Mouse (Mus musculus): ENCODE measurements at regions not wholly inside any gene's neighbourhood (a gene's known extent, or its start where the extent isn't known, plus 50 kb on each side); places are given as distances from the start of the nearest gene placed in this dataset.

DNA sequence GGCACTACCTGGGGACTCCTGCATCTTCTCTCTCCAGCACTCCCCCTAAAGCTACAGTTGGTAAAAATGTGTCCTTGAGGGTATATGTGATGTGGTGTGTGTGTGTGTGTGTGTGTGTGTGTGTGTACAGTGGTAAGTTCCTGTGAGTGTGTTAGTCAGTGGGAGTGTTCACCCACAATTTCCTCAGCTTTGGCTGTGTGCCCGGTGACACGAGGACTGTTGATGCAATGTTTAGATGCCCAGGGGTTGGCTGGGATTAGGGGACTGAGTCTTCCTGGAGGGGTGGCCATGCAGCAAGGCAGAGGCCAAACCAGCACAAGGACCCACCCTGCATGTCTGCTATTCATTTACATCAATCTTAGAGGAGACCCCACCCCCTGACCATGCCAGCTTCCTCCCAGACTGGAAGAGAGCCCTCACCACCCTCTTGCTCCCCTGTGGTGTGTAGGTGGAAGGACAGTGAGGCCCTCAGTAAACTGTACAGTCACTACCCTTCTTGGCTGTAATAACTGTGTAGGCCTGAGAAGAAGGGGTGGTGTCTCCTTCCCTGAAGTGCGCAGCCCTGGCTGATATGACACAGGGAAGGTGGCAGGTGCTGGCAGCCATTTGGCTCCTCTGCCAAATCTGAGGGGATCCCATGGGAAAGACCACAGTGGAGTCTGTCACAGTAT lies 75.8 kb upstream of the Gm26897 start:
- no peak for DNase-seq (ENCODE audit: low spot score)

DNA sequence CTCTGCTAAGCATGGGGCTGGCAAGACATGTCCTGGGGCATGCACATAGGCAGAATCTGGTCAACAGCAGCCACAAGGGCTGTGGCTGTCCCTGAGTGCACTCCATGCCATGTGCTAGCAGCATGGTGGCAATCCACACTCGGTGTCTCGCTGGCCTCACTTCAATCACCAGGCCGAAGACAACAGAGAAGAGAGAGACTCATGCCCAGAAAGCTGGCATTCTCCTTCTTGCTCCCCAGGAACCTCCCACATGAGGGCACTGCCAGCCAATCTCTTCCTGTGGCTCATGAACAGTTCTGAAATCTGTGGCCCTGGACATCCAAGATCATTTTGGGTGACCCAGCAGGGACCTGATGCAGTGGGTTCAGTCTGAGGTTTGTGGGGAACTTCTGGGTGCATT lies 74.5 kb upstream of the Gm26897 start:
- DNase-seq (ENCODE audit: low spot score): no peak

- no peak for DNase-seq (ENCODE audit: low spot score)
These were observed 73.3 kb upstream of the Gm26897 start for GRCm38 (mm10) chr5:111660447-111660846.

DNA sequence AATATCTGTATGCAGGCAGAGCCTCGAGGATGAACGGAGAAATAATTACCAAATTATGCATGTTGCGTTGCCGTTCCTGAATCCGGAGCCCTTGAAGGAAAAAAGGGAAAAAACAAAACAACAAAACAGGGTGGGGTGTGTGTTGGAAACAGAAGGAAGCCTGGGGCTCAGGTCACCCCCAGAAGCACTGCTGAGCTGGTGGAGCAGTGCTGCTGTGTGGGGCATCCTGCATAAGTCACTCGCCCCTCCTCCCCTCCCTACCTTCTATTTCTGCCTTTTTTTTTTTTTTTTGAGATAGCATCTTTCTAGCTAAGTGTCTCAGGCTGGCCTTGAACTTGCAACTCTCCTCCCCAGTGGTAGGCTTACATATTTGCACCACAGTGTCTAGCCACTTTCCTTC lies 72.8 kb upstream of the Gm26897 start:
- no peak for DNase-seq (ENCODE audit: low spot score)

- DNase-seq (ENCODE audit: low spot score): no peak
These were observed 71.8 kb upstream of the Gm26897 start for GRCm38 (mm10) chr5:111661971-111662370.

DNA sequence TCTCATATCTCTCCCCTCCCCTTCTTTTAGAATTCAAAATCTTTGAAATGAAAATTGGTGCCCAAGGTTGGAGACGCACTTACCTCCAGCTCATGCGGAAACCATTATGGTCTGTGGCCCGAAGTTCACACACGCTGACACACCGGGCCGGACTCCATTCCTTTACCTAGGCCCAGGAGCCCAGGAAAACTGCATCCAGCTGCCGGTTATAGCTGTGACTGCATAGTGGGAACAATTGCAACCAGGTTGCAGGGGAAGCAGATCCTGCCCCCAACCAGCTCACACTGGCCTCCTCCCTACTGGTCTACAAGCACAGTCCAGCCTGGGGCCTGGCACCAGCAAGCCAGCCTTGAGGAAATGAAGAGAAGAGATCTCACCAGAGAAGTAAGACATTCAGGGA lies 69.9 kb upstream of the Gm26897 start:
- DNase-seq (ENCODE audit: low spot score): no peak

GRCm38 (mm10) chr5:111665406-111665805 lies 68.3 kb upstream of the Gm26897 start:
- DNase-seq (ENCODE audit: low spot score): no peak

- DNase-seq (ENCODE audit: low spot score): no peak
These were observed 67.7 kb upstream of the Gm26897 start for GRCm38 (mm10) chr5:111666007-111666406.

DNA sequence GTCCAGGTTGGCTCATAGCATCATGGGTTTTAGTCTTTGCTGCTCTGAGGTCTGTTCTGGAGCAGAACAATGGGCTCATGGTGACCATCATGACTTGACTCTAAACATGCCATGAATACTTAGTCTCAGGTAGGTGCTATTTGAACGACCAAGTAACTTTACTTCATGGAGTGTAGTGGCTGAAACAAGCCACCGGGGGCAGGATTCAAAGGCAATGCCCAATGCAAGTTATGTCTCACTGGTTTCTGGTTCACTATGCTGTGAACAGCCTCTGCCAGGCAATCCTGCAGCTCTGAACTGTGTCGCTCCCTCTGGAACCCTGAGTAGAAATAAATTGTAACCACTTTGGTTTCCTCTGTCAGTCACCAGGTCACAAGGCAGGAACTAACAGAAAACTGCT lies 65.8 kb upstream of the Gm26897 start:
- no peak for DNase-seq (ENCODE audit: low spot score)

DNA sequence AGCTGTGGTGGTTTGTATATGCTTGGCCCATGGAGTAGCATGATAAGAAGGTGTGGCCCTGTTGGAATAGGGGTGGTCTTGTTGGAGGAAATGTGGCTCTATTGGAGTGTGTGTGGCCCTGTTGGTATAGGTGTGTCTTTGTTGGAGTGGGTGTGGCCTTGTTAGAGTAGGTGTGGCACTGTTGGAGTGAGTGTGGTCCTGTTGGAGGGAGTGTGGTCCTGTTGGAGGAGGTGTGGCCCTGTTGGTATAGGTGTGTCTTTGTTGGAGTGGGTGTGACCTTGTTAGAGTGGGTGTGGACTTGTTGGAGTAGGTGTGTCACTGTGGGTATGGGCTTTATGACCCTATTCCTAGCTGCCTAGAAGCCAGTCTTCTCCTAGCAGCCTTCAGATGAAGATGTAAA lies 64.6 kb upstream of the Gm26897 start:
- no peak for DNase-seq (ENCODE audit: low spot score)

GRCm38 (mm10) chr5:111671762-111672161 lies 62.0 kb upstream of the Gm26897 start:
- no peak for DNase-seq (ENCODE audit: low spot score)

DNA sequence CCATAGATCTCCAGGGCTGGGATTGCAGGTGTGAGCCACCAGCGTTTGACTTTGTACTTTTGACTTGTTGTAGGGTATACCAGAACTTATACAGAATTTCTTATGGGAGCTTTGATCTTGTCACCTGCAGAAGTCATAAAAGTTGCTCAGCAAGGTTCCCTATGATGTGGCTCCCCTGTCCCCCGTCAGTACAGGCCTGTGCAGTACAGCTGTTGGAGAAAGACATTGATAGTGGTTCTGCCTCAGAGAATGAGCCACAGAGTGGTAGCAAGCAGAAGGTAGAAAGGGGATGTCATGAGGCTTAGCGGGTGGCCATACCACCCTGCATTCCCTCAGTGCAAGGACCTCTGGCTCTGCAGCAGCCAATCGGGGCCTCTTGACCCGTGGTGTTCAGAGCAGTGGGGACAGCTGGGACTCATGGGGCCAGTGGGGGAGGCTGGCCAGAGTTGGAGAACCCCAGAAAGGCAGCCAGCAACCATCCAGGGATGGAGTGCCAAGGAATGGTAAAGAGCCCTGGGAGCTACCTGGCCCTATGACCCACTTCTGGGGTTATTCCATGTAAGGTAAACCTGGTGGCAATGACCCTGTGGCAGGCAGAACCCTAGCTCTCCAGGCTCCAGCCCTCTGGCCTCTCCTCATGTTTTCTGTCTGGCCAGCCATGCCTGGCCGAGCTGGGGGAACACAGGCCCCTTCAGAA lies 58.6 kb upstream of the Gm26897 start:
- DNase-seq (ENCODE audit: low spot score): no peak

GRCm38 (mm10) chr5:111675673-111676261 lies 58.0 kb upstream of the Gm26897 start:
- DNase-seq (ENCODE audit: low spot score): no peak

- no peak for DNase-seq (ENCODE audit: low spot score)
These were observed 55.8 kb upstream of the Gm26897 start for GRCm38 (mm10) chr5:111677847-111678311.

- no peak for DNase-seq (ENCODE audit: low spot score)
These were observed 55.2 kb upstream of the Gm26897 start for GRCm38 (mm10) chr5:111678496-111678895.

- no peak for DNase-seq (ENCODE audit: low spot score)
These were observed 52.2 kb upstream of the Gm26897 start for GRCm38 (mm10) chr5:111681362-111682028.

DNA sequence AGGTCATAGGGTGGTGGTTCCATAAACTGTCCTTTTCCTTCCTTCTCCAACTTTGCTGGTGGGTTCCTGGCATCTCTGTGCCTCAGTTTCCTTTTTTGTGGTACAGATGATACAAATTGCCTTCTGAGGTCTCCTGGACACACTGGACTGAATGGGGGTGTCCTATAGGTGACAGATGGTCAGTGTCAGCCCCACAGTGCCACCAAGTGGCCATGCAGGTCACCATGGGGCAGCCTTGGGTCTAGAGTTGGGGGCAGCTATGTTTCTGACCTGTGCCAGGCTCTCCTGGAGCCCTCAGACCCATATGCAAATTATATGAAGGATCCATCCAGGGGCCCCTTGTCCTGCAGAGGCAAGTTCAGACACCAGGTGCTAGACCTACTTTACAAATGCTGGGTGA lies 50.8 kb upstream of the Gm26897 start:
- DNase-seq (ENCODE audit: low spot score): no peak
